Comparison of ENCODE assay signal across 9 mouse cellular contexts in genomic region chr10:76201978-76202377, GRCm38 (mm10). TPM values are rescaled to one million over a fixed set of nuclear protein-coding genes. Genes with fewer than 3 reads are reported as not detected.
A peak's percentile ranks its signal among the peaks of the same experiment; 100 is the strongest.
DNase-seq lines count a peak whose midpoint lies in the region; ATAC-seq and TF ChIP-seq lines count a peak whose summit lies in the region.
"Had no signal": no experiment of that assay in that cellular context is flagged by ENCODE, and none has a peak within 500 bp of the region (broad histone marks: within the 10 kb centered on the region; RNA-seq: fewer than 3 reads in every experiment).

No protein-coding gene starts in this region.

- intact Hi-C loops in gastrocnemius, adult 2 months (cut with DNase I), result no loop called here

- no peak overlapping the region for H3K4me3 ChIP-seq in forebrain, embryonic 11.5 days (ENCODE audit: low read depth, low read length)
- H3K4me3 ChIP-seq in forebrain, embryonic 12.5 days (replicated peaks), result no peak overlapping the region
- H3K4me3 ChIP-seq in E14TG2a.4 (replicated peaks; ENCODE audit: low read length), result no peak overlapping the region
- H3K4me3 ChIP-seq in gastrocnemius, adult 2 months, result no peak overlapping the region
- H3K4me3 ChIP-seq: limb, embryonic 15.5 days had no signal

- peak; percentile 74 for TF ChIP-seq CTCF in E14TG2a.4 (conservative IDR thresholded peaks at IDR 0.05; ENCODE audit: low read length)
- TF ChIP-seq CTCF in gastrocnemius, adult 2 months (IDR thresholded peaks at IDR 0.05), result peak; percentile 78

- WGBS in forebrain, embryonic 11.5 days, result 18% methylated on average over 7 of the region's 7 CpGs
- 16% methylated on average over 7 of the region's 7 CpGs for WGBS in forebrain, embryonic 12.5 days

- H3K4me1 ChIP-seq in forebrain, embryonic 11.5 days (replicated peaks; ENCODE audit: control insufficient read depth, insufficient read depth, low read length), result no peaks in the 10 kb centered on the region
- H3K4me1 ChIP-seq in forebrain, embryonic 12.5 days, result no peaks in the 10 kb centered on the region
- peaks cover 8% of the 10 kb centered on the region for H3K4me1 ChIP-seq in E14TG2a.4 (replicated peaks; ENCODE audit: low read depth, low read length)
- H3K4me1 ChIP-seq: limb, embryonic 15.5 days had no signal

- peak; percentile 90 for DNase-seq in forebrain, embryonic 11.5 days (ENCODE audit: low spot score)
- peak; percentile 58 for DNase-seq in c-Kit-positive CD71-negative TER-119-negative erythroid progenitor cells, embryonic 14.5 days (ENCODE audit: low read depth)
- peak; percentile 59 for DNase-seq in gastrocnemius, adult 2 months
- DNase-seq in layer of hippocampus, adult 9-10 months (ENCODE audit: low spot score), result peak; percentile 67
- peak; percentile 57 for DNase-seq in lung, postnatal 25 days (ENCODE audit: low spot score)
- DNase-seq in spleen, postnatal 36 days (ENCODE audit: low spot score in 2 of 2), result peak; percentile 11 to 34

- H3K4me2 ChIP-seq in forebrain, embryonic 11.5 days (ENCODE audit: low read depth, low read length, severe bottlenecking), result no peak overlapping the region
- H3K4me2 ChIP-seq in forebrain, embryonic 12.5 days, result no peak overlapping the region
- H3K4me2 ChIP-seq: limb, embryonic 15.5 days had no signal

- H3K9ac ChIP-seq in forebrain, embryonic 11.5 days (ENCODE audit: low read length), result no peak overlapping the region
- H3K9ac ChIP-seq in forebrain, embryonic 12.5 days, result no peak overlapping the region
- H3K9ac ChIP-seq: limb, embryonic 15.5 days had no signal

- no peak overlapping the region for H3K27ac ChIP-seq in forebrain, embryonic 11.5 days (ENCODE audit: low read depth, low read length)
- no peak overlapping the region for H3K27ac ChIP-seq in forebrain, embryonic 12.5 days
- H3K27ac ChIP-seq in gastrocnemius, adult 2 months, result no peak overlapping the region
- H3K27ac ChIP-seq: limb, embryonic 15.5 days had no signal

- H3K27me3 ChIP-seq in forebrain, embryonic 11.5 days (ENCODE audit: control insufficient read depth, insufficient read depth, low read length), result no peaks in the 10 kb centered on the region
- H3K27me3 ChIP-seq in forebrain, embryonic 12.5 days, result no peaks in the 10 kb centered on the region
- peaks cover 8% of the 10 kb centered on the region for H3K27me3 ChIP-seq in E14TG2a.4 (ENCODE audit: insufficient read depth, low read length)
- H3K27me3 ChIP-seq: limb, embryonic 15.5 days had no signal

- H3K9me3 ChIP-seq in forebrain, embryonic 11.5 days (ENCODE audit: control insufficient read depth, low read length), result no peaks in the 10 kb centered on the region
- H3K9me3 ChIP-seq in forebrain, embryonic 12.5 days, result no peaks in the 10 kb centered on the region
- no peaks in the 10 kb centered on the region for H3K9me3 ChIP-seq in E14TG2a.4 (ENCODE audit: low read length)
- H3K9me3 ChIP-seq: limb, embryonic 15.5 days had no signal

- no peaks in the 10 kb centered on the region for H3K36me3 ChIP-seq in forebrain, embryonic 11.5 days (ENCODE audit: control insufficient read depth, insufficient read depth, low read length)
- peaks cover 5% of the 10 kb centered on the region for H3K36me3 ChIP-seq in forebrain, embryonic 12.5 days (replicated peaks)
- H3K36me3 ChIP-seq in E14TG2a.4 (ENCODE audit: insufficient read depth, low read length), result no peaks in the 10 kb centered on the region

- ATAC-seq in forebrain, embryonic 11.5 days (replicated peaks; ENCODE audit: low FRiP score), result no peak
- ATAC-seq in forebrain, embryonic 12.5 days (ENCODE audit: low FRiP score), result no peak

RNA-seq across cellular contexts. Expression of gene Prmt2, which starts 35.7 kb away (rescaled TPM):
- polyA plus RNA-seq in forebrain, embryonic 11.5 days (2014; fragmentation: Nextera tagmentation; extraction: Ambion mirVana), result 83.9 and 99.6 TPM in 2 replicates
- 111 and 127 TPM in 2 replicates for polyA plus RNA-seq in forebrain, embryonic 12.5 days (2016; fragmentation: Nextera tagmentation; extraction: Ambion mirVana)
- total RNA-seq in gastrocnemius, adult 2 months (2021), result 1 to 10 TPM; 2.4 to 4.0 TPM

RNA-seq across cellular contexts. Expression of gene S100b, which starts 51.7 kb away (rescaled TPM):
- 0.12 TPM in 1 of 2 replicates, not detected in the other for polyA plus RNA-seq in forebrain, embryonic 11.5 days (2014; fragmentation: Nextera tagmentation; extraction: Ambion mirVana)
- 0.53 and 0.59 TPM in 2 replicates for polyA plus RNA-seq in forebrain, embryonic 12.5 days (2016; fragmentation: Nextera tagmentation; extraction: Ambion mirVana)
- 1 to 10 TPM; 1.3 to 1.5 TPM for total RNA-seq in gastrocnemius, adult 2 months (2021)

RNA-seq across cellular contexts. Expression of gene Slc5a4a, which starts 54.7 kb away (rescaled TPM):
- not detected in 2 replicates for polyA plus RNA-seq in forebrain, embryonic 11.5 days (2014; fragmentation: Nextera tagmentation; extraction: Ambion mirVana)
- not detected in 2 replicates for polyA plus RNA-seq in forebrain, embryonic 12.5 days (2016; fragmentation: Nextera tagmentation; extraction: Ambion mirVana)
- not detected for total RNA-seq in gastrocnemius, adult 2 months (2021)
- polyA plus RNA-seq: limb, embryonic 15.5 days had no signal

Comparison
In these comparisons a context has a peak if more than half of its experiments do, and no peak if none do; other contexts are left out.
1. DNase-seq: peak in every context shown above with its lines; median percentile 90 in forebrain, embryonic 11.5 days; 67 in layer of hippocampus, adult 9-10 months; 59 in gastrocnemius, adult 2 months; 58 in c-Kit-positive CD71-negative TER-119-negative erythroid progenitor cells, embryonic 14.5 days; 57 in lung, postnatal 25 days; 22 in spleen, postnatal 36 days.